Comparison of ENCODE assay signal across 39 mouse cellular contexts in the genomic region with DNA sequence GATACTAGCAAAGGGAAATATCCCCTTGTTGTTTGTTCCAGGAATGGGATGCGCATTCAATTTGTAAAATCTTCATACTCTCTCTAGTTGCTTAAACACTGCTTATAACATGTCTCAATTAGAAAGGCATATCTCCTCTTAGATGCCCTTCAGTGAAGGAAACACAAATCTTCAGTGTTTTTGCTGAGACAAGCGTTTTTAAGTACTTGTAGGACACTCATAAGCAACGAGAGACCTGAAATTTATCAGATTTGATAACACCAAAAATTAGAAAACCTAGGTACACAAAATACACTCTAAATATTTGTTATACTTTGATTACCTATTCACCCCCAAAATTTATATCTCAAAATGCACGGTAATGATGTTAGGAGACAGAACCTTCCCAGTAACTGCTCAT. TPM values are rescaled to one million over a fixed set of nuclear protein-coding genes. Genes with fewer than 3 reads are reported as not detected.
"Had no signal": no experiment of that assay in that cellular context is flagged by ENCODE, and none has a peak within 500 bp of the region (broad histone marks: within the 10 kb centered on the region; RNA-seq: fewer than 3 reads in every experiment).

No protein-coding gene starts in this region.

- H3K4me3 ChIP-seq: embryonic facial prominence, embryonic 10.5 days; embryonic facial prominence, embryonic 12.5 days; embryonic facial prominence, embryonic 13.5 days; embryonic facial prominence, embryonic 15.5 days; erythroblast, embryonic 14.5 days; forebrain, embryonic 12.5 days; forebrain, embryonic 13.5 days; forebrain, embryonic 15.5 days; gastrocnemius, adult 2 months; heart, adult 2 months; heart, embryonic 10.5 days had no signal

- H3K4me1 ChIP-seq: embryonic facial prominence, embryonic 10.5 days; embryonic facial prominence, embryonic 12.5 days; embryonic facial prominence, embryonic 13.5 days; embryonic facial prominence, embryonic 15.5 days; forebrain, embryonic 12.5 days; forebrain, embryonic 15.5 days; heart, embryonic 10.5 days had no signal

- DNase-seq: cerebellum, adult 9-10 months; cerebellum, adult 9-11 months; cerebellum, postnatal 10 days; cerebellum, postnatal 14 days; cerebellum, postnatal 25 days; cerebellum, postnatal 36 days; embryo, embryonic 11 days; forebrain, postnatal 0 days; gastrocnemius, adult 2 months; gastrocnemius, postnatal 10 days; gastrocnemius, postnatal 14 days; gastrocnemius, postnatal 25 days; gastrocnemius, postnatal 36 days; heart, adult 11 months; heart, adult 18-20 months; heart, adult 2 months had no signal

- H3K9me3 ChIP-seq: embryonic facial prominence, embryonic 10.5 days; embryonic facial prominence, embryonic 12.5 days; embryonic facial prominence, embryonic 13.5 days; embryonic facial prominence, embryonic 15.5 days; forebrain, embryonic 12.5 days; forebrain, embryonic 13.5 days; forebrain, embryonic 15.5 days; heart, embryonic 10.5 days had no signal

- H3K36me3 ChIP-seq: embryonic facial prominence, embryonic 10.5 days; embryonic facial prominence, embryonic 12.5 days; embryonic facial prominence, embryonic 13.5 days; embryonic facial prominence, embryonic 15.5 days; forebrain, embryonic 12.5 days; forebrain, embryonic 15.5 days; heart, embryonic 10.5 days had no signal

- H3K27ac ChIP-seq: embryonic facial prominence, embryonic 10.5 days; embryonic facial prominence, embryonic 12.5 days; embryonic facial prominence, embryonic 13.5 days; embryonic facial prominence, embryonic 15.5 days; forebrain, embryonic 12.5 days; forebrain, embryonic 13.5 days; forebrain, embryonic 15.5 days; gastrocnemius, adult 2 months; heart, adult 2 months; heart, embryonic 10.5 days had no signal

- H3K9ac ChIP-seq: embryonic facial prominence, embryonic 12.5 days; embryonic facial prominence, embryonic 13.5 days; embryonic facial prominence, embryonic 15.5 days; forebrain, embryonic 12.5 days; forebrain, embryonic 13.5 days; forebrain, embryonic 15.5 days; forebrain, postnatal 0 days had no signal

- H3K4me2 ChIP-seq: embryonic facial prominence, embryonic 12.5 days; embryonic facial prominence, embryonic 13.5 days; embryonic facial prominence, embryonic 15.5 days; forebrain, embryonic 12.5 days; forebrain, embryonic 13.5 days; forebrain, embryonic 15.5 days had no signal

- H3K27me3 ChIP-seq: embryonic facial prominence, embryonic 12.5 days; embryonic facial prominence, embryonic 13.5 days; embryonic facial prominence, embryonic 15.5 days; forebrain, embryonic 12.5 days; forebrain, embryonic 13.5 days; forebrain, embryonic 15.5 days had no signal

RNA-seq across cellular contexts. Expression of gene Gm11114, which starts 9.7 kb away (rescaled TPM):
- total RNA-seq: common myeloid progenitor, adult 5-6 weeks; forebrain, postnatal 0 days; gastrocnemius, adult 18-20 months; gastrocnemius, adult 2 months; gastrocnemius, adult 8-10 months; gastrocnemius, postnatal 10 days; gastrocnemius, postnatal 14 days; gastrocnemius, postnatal 25 days; gastrocnemius, postnatal 36 days; gastrocnemius, postnatal 4 days; granulocyte monocyte progenitor cell, adult 5-6 weeks; heart, adult 18-20 months; heart, adult 2 months; heart, adult 8-10 months had no signal
- polyA plus RNA-seq: cortical plate, adult 2 months; embryonic facial prominence, embryonic 10.5 days; embryonic facial prominence, embryonic 11.5 days; embryonic facial prominence, embryonic 12.5 days; embryonic facial prominence, embryonic 13.5 days; embryonic facial prominence, embryonic 14.5 days; embryonic facial prominence, embryonic 15.5 days; erythroblast, embryonic 14.5 days; forebrain, embryonic 11.5 days; forebrain, embryonic 12.5 days; forebrain, embryonic 13.5 days; forebrain, embryonic 14.5 days; forebrain, embryonic 15.5 days; forebrain, embryonic 16.5 days; forebrain, postnatal 0 days; frontal cortex, adult 2 months; gonadal fat pad, adult 2 months; heart, adult 2 months; heart, embryonic 10.5 days had no signal
